Mouse (Mus musculus): ENCODE measurements around the gene Kcnma1.

GRCm38 (mm10) chr14:23400777-23401469 lies 613.4 kb downstream of the Kcnma1 start:
- TF ChIP-seq ZNF384 (IDR thresholded peaks at IDR 0.05; ENCODE audit: low read depth, low read length) (no peak), HCFC1 (IDR thresholded peaks at IDR 0.05; ENCODE audit: borderline replicate concordance, insufficient read depth, low read length) (no peak), ZC3H11A (IDR thresholded peaks at IDR 0.05; ENCODE audit: borderline replicate concordance, low read depth, low read length) (peak; percentile 76; the same call in 1 of the 2 replicates), MAFK (IDR thresholded peaks at IDR 0.05; ENCODE audit: insufficient read depth, low read depth, low read length) (no peak)

Measured in ES-E14 (cell line).